Mouse (Mus musculus) limb, embryonic 15.5 days (tissue): ENCODE results near the gene Cadm2. TPM values are rescaled to one million over a fixed set of nuclear protein-coding genes. Genes with fewer than 3 reads are reported as not detected.

Experiments used
- ATAC-seq: fragments of 200-750 bp; cut with Nextera tagmentation; 2 replicates; pipeline ENCODE4 v1.8.0; 2017; ENCODE audit warnings: low read depth, moderate TSS enrichment; ENCODE audit not compliant: insufficient number of reproducible peaks, low FRiP score, low TSS enrichment
- H3K27ac ChIP-seq: fragments of 300-500 bp; sonication (generic); 2 replicates; pipeline ENCODE4 v1.5.1; 2015; ENCODE audit warnings: moderate library complexity, mild to moderate bottlenecking, inconsistent platforms
- H3K27me3 ChIP-seq: fragments of 300-500 bp; sonication (generic); 2 replicates; pipeline ENCODE4 v1.6.1; 2015; ENCODE audit warnings: inconsistent platforms
- H3K36me3 ChIP-seq: fragments of 300-500 bp; sonication (generic); 2 replicates; pipeline ENCODE4 v1.6.1; 2015; ENCODE audit warnings: inconsistent platforms
- H3K4me1 ChIP-seq: fragments of 300-500 bp; sonication (generic); 2 replicates; pipeline ENCODE4 v1.6.1; 2015; ENCODE audit warnings: inconsistent platforms
- H3K4me2 ChIP-seq: fragments of 300-500 bp; sonication (generic); 2 replicates; pipeline ENCODE4 v1.6.1; 2015; ENCODE audit warnings: mild to moderate bottlenecking, inconsistent platforms
- H3K4me3 ChIP-seq: fragments of 300-500 bp; sonication (generic); 2 replicates; pipeline ENCODE4 v1.5.1; 2015; ENCODE audit warnings: mild to moderate bottlenecking, inconsistent platforms
- H3K9ac ChIP-seq: fragments of 300-500 bp; sonication (generic); 2 replicates; pipeline ENCODE4 v1.6.1; 2015; ENCODE audit warnings: inconsistent platforms
- H3K9me3 ChIP-seq: fragments of 300-500 bp; sonication (generic); 2 replicates; pipeline ENCODE4 v1.6.1; 2016; ENCODE audit warnings: inconsistent platforms
- WGBS: fragments of 180-500 bp; shearing (Covaris S2); methylation state at CpG from one replicate; pipeline ENCODE4 v1.1.7; 2015; 5-methylcytosine and 5-hydroxymethylcytosine counted together
- polyA plus RNA-seq: library from polyadenylated mRNA; unstranded; fragments of >200 nt; fragmentation: Nextera tagmentation; extraction: Ambion mirVana; gene quantifications from 2 replicates; pipeline ENCODE4 v1.2.1, GENCODE M21; 2015

The Cadm2 gene
- polyA plus RNA-seq, 1 experiment from 2014 or later: 3.1 TPM

DNA sequence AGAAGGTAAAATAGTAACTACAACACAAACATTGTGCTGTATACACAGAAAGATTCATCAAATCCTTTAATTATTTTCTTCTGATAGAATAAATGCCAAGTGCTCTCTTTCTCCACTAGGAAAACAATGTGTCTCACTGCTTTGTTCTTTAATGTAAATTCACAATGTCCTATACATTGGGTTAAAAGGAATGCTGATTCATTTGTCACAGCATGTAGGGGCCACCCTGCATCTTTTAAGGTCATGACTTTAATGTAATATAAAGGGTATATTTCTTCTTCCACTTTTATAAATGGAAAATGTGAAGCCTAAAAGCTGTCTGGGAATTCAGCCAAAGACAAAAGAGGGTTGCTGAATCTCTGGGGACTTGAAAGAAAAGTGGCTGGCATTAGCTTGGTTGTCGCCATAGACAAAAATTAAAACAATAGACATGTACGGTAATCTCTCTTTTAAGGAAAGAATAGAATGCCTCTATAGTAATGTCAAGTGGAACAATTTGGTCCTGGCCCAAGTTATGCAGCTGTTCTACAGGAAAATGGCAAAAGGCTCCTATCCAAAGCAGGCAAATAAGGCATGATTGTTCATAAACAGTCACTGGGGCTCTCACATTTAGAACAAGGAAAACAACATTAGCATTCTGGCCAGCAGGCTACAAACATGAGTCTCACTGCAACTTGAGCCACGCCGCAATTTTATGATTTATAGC lies 851.9 kb downstream of the Cadm2 start:
- Histone ChIP-seq H3K4me2 (no peak overlapping the region), H3K27ac (no peak overlapping the region), H3K9me3 (no peaks in the 10 kb centered on the region), H3K4me1 (no peaks in the 10 kb centered on the region), H3K4me3 (no peak overlapping the region), H3K9ac (no peak overlapping the region), H3K36me3 (no peaks in the 10 kb centered on the region), H3K27me3 (no peaks in the 10 kb centered on the region)
- no peak for ATAC-seq
- WGBS: 54% methylated on average over 4 of the region's 4 CpGs

DNA sequence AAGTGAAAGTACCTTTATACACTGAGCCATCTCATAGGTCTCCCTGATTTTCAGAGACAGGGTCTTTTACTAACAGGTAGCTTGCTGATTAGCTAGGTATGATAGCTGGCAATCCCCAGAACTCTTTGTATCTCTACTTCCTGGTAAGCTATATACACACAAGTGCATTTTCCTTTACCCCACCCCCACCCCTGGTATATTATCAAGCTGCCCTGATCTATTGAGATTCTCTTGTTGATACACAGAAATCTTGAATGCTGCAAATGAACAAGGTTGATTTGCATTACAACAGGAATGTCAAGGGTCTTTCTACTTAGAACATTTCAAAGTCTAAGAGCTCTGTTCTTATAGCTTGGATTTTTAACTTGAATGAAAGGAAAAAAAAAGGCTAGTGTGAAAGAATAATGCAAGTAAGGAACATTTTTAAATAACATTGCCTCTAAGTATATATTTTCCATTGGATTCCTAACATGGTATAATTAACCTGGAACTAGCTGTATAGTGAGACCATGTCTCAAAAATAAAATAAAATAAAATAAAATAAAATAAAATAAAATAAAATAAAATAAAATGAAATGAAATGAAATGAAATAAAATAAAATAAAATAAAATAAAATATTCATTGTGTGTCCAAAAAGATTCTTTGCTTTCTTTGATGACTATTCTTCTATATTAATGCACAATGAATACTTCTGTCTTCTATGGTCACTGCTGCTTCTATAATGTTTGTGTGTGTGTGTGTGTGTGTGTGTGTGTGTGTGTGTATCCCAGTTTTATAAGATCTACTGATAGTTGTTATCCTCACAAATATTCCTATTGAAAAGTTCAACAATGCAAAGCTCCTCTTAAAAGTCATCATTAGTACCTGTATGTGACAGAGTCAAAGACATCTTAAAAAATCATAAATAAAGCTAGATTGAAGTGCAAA lies 858.9 kb downstream of the Cadm2 start:
- Histone ChIP-seq H3K36me3 (no peaks in the 10 kb centered on the region), H3K27ac (no peak overlapping the region), H3K4me3 (no peak overlapping the region), H3K4me1 (no peaks in the 10 kb centered on the region), H3K4me2 (no peak overlapping the region), H3K9me3 (no peaks in the 10 kb centered on the region), H3K27me3 (no peaks in the 10 kb centered on the region), H3K9ac (no peak overlapping the region)
- no peak for ATAC-seq

DNA sequence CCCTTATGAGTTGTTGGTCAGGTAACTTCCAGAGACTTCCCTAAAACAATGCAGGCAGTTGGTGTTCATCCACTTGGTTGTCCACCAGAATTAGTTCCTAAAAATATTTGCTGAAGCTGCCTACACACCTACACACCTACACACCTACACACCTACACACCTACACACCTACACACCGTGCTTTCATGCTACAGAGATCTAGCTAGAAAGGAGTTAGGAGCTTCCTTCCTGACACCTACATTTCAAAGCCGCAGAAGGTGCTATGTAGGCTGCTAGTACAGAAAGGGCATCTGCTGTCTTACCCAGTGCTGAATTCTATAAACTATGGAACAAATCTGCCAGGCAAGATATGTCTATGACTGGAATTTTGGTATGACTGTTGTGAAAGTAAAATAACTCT lies 872.2 kb downstream of the Cadm2 start:
- Histone ChIP-seq H3K36me3 (no peaks in the 10 kb centered on the region), H3K4me2 (no peak overlapping the region), H3K4me1 (no peaks in the 10 kb centered on the region), H3K4me3 (no peak overlapping the region), H3K27me3 (no peaks in the 10 kb centered on the region), H3K27ac (no peak overlapping the region), H3K9ac (no peak overlapping the region), H3K9me3 (no peaks in the 10 kb centered on the region)
- WGBS: 86% methylated on average over 2 of the region's 2 CpGs
- ATAC-seq: no peak

DNA sequence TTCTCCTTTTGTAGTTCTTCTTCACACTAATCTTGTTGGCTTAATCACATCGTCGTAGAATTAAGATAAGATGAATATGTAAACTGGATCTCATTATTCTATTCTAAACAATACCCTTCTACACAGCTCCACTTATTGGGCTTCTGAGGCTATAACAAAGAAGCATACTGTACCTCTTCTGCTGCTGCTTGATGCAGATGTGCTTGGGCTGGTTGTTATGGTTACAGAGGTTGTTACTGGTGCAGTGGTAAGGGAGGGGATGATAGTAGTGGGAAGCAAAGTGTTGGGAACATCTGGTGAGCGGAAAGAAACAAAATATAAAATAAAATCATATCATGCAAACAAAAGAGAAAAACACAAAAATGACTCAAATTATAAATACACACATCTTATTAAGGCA lies 889.5 kb downstream of the Cadm2 start:
- no peaks in the 10 kb centered on the region for H3K27me3 ChIP-seq
- no peaks in the 10 kb centered on the region for H3K4me1 ChIP-seq
- H3K9me3 ChIP-seq: no peaks in the 10 kb centered on the region
- no peak overlapping the region for H3K4me2 ChIP-seq
- no peak overlapping the region for H3K4me3 ChIP-seq
- 65% methylated on average over 3 of the region's 3 CpGs for WGBS
- ATAC-seq: no peak
- no peak overlapping the region for H3K9ac ChIP-seq
- no peak overlapping the region for H3K27ac ChIP-seq
- no peaks in the 10 kb centered on the region for H3K36me3 ChIP-seq

DNA sequence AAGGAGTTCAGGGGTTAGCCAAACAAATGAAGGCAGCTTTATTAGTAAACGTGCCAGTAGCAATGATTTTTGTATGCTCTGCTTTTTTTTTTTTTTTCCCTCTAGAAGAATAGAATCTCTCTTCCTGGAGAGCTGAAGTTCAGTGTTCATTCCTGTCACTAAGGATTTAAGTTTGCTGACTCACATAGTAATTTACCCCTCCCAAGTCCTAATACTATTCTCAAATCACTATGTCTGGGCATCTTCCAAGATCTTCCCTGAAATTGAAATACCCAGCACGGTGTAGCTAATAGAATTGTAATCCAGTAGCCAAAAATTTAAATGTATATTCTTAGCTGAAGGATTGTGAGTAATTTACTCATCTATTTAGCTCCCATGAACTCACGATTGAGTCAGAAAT lies 914.2 kb downstream of the Cadm2 start:
- H3K4me3 ChIP-seq: no peak overlapping the region
- H3K9me3 ChIP-seq: no peaks in the 10 kb centered on the region
- no peak overlapping the region for H3K4me2 ChIP-seq
- no peak overlapping the region for H3K9ac ChIP-seq
- H3K27me3 ChIP-seq: no peaks in the 10 kb centered on the region
- no peaks in the 10 kb centered on the region for H3K36me3 ChIP-seq
- no peak for ATAC-seq
- WGBS: 64% methylated on average over 3 of the region's 3 CpGs
- no peaks in the 10 kb centered on the region for H3K4me1 ChIP-seq
- no peak overlapping the region for H3K27ac ChIP-seq

DNA sequence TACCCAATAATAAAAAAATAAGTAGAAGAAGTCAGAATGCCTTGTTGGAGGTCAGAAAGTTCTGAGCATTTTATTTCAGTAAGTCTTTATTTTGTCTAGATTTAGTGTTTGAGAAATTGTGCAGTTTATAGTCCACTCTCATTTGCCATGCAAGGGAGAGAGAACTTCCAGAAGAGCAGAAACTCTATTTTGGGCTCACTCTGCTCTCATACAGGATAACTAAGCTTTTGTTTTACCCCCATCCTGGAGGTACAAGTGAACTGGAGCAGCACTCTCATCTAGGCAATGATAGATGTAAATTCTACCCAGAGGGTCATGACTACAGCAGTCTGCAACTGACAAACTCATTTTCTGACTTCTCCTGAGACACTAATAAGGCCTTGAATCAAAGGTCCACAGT lies 925.9 kb downstream of the Cadm2 start:
- no peak for ATAC-seq
- no peaks in the 10 kb centered on the region for H3K36me3 ChIP-seq
- H3K4me3 ChIP-seq: no peak overlapping the region
- no peak overlapping the region for H3K9ac ChIP-seq
- no peaks in the 10 kb centered on the region for H3K4me1 ChIP-seq
- H3K27me3 ChIP-seq: no peaks in the 10 kb centered on the region
- no peaks in the 10 kb centered on the region for H3K9me3 ChIP-seq
- H3K4me2 ChIP-seq: no peak overlapping the region
- no peak overlapping the region for H3K27ac ChIP-seq

DNA sequence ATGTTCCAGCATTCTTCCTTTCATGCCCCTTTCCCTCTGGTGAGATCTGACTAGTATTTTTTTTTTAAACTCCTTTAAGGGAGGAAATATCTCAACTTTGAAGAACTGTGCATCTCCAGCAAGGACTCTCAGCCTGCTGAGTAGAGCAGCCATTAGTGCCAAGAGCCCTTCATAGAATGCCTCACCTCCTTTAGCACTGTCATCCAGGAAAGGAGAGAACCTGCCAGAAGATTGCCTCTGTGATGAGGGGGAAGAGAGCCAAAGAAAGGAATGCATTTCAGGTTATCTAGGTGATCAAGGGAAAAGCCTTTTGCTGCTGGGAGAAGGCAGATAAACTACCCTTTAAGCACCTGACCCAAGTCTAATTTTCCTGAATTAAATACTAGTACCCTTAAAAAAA lies 943.5 kb downstream of the Cadm2 start:
- Histone ChIP-seq H3K27ac (no peak overlapping the region), H3K4me1 (no peaks in the 10 kb centered on the region), H3K27me3 (no peaks in the 10 kb centered on the region), H3K36me3 (no peaks in the 10 kb centered on the region), H3K4me2 (no peak overlapping the region), H3K9ac (no peak overlapping the region), H3K9me3 (no peaks in the 10 kb centered on the region), H3K4me3 (no peak overlapping the region)
- ATAC-seq: no peak

DNA sequence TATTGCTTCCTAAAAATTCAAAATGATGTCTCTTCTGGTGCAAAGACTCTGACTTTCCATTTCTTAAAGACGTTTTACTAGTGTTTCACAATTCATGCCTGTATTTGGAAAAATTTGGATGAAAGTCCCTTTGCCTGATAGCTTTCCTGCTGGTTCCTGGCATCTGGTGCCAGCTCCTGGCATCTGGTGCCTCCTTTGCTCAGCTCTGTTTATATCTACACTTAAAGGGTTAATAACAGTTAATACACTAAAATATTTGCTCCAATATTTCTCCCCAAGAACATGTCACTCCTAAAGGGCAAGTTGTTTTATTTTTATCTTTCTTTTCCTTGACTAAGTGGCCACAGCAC lies 969.7 kb downstream of the Cadm2 start:
- H3K4me1 ChIP-seq: no peaks in the 10 kb centered on the region
- H3K4me2 ChIP-seq: no peak overlapping the region
- WGBS: 70% methylated on average over 1 of the region's 1 CpGs
- no peak overlapping the region for H3K27ac ChIP-seq
- H3K4me3 ChIP-seq: no peak overlapping the region
- H3K9me3 ChIP-seq: no peaks in the 10 kb centered on the region
- no peak for ATAC-seq
- no peaks in the 10 kb centered on the region for H3K36me3 ChIP-seq
- H3K9ac ChIP-seq: no peak overlapping the region
- H3K27me3 ChIP-seq: no peaks in the 10 kb centered on the region

DNA sequence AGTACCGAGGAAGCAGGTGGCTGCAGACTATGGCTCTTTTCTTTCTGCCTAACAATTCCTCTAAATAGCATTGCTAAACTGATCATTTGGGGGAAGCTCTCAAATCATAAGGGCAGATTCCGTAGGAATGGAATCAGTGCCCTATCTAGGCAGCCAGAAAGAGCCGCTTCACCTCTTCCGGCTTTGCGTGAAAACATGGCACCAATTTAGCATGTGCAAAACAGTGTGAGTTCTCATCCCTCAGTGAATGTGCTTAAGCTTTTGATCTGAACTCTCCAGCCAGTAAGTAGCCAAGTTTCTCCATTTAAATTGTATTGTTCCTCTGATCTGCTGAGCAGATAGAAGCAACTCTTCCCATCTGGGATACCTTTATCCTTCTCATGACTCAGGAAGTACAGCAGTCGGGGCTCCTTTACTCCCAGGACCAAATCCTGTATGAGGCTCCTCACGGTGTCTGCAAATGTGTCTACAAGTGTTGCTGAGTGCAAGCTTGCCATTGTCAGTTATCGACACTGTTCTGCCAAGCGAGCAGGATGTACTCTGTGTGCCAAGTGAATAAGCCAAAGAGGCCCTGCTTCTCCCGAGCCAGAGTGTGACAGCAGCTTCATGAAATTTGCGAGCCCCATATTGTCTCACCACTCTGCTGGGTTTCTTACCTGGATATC lies 970.2 kb downstream of the Cadm2 start:
- 84% methylated on average over 11 of the region's 11 CpGs for WGBS
- Histone ChIP-seq H3K4me3 (no peak overlapping the region), H3K4me1 (no peaks in the 10 kb centered on the region), H3K4me2 (no peak overlapping the region), H3K27me3 (no peaks in the 10 kb centered on the region), H3K36me3 (no peaks in the 10 kb centered on the region), H3K9ac (no peak overlapping the region), H3K27ac (no peak overlapping the region), H3K9me3 (no peaks in the 10 kb centered on the region)
- no peak for ATAC-seq

DNA sequence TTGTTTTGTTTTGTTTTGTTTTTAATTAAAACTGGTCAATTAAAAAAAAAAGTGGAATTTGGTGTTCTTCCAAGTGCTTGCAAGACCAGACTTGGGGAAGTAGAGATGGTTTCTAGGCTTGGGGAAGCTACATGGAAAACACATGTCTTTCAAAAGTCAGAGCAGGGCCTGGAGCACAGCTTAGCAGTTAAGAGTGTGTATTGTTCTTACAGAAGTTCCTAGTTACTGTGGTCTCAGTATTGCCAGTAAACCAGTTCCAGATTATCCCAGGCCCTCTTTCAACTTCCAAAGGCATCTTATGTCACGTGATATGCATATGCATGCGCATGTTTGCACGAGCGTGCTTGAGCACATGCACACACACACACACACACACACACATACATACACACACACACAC lies 972.9 kb downstream of the Cadm2 start:
- ATAC-seq: no peak
- H3K9ac ChIP-seq: no peak overlapping the region
- no peak overlapping the region for H3K4me3 ChIP-seq
- no peak overlapping the region for H3K4me2 ChIP-seq
- no peak overlapping the region for H3K27ac ChIP-seq
- no peaks in the 10 kb centered on the region for H3K36me3 ChIP-seq
- 48% methylated on average over 4 of the region's 4 CpGs for WGBS
- H3K9me3 ChIP-seq: no peaks in the 10 kb centered on the region
- no peaks in the 10 kb centered on the region for H3K27me3 ChIP-seq
- no peaks in the 10 kb centered on the region for H3K4me1 ChIP-seq

DNA sequence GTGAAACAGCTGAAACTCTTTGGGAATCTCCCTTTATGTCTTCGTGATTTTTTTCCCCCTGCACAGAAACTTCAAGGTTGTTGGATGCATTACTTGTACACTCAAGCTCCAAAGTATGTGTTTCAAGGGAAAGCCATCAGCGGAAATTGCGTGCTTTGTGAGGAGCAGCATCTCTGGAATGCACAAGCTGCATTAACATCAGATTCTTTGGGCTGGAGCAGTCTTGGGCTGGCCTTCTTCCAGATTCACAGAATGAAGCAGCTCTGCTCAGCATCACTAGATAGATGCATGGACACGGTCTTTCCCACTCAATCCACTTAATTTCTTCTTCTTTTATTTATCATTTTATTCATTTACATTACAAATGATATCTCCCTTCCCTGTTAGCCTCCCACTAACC lies 977.1 kb downstream of the Cadm2 start:
- H3K27ac ChIP-seq: no peak overlapping the region
- ATAC-seq: no peak
- no peaks in the 10 kb centered on the region for H3K9me3 ChIP-seq
- H3K4me2 ChIP-seq: no peak overlapping the region
- no peak overlapping the region for H3K4me3 ChIP-seq
- WGBS: 43% methylated on average over 4 of the region's 4 CpGs
- H3K9ac ChIP-seq: no peak overlapping the region
- H3K36me3 ChIP-seq: no peaks in the 10 kb centered on the region
- no peaks in the 10 kb centered on the region for H3K27me3 ChIP-seq
- H3K4me1 ChIP-seq: no peaks in the 10 kb centered on the region

DNA sequence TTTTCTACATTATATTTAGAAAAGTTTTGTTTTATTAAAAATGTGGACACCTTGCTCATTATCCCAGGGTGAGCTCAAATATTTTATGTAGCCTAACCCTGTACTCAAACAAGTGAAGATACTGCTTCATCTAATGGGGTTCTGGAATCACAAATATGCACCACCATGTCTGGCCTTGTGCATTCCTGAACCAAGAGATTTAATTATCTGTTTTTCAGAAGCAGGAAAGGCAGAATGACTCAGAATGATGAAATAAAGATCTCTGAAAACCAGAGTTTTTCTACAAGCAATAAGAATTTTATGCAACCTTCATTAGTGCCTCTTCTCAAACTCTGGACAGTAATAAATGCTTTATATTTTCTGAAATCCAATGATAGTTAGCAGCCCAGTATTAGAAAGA lies 993.2 kb downstream of the Cadm2 start:
- ATAC-seq: no peak
- H3K4me2 ChIP-seq: no peak overlapping the region
- H3K27me3 ChIP-seq: no peaks in the 10 kb centered on the region
- H3K4me3 ChIP-seq: no peak overlapping the region
- no peaks in the 10 kb centered on the region for H3K4me1 ChIP-seq
- no peaks in the 10 kb centered on the region for H3K9me3 ChIP-seq
- no peak overlapping the region for H3K9ac ChIP-seq
- H3K36me3 ChIP-seq: no peaks in the 10 kb centered on the region
- no peak overlapping the region for H3K27ac ChIP-seq
